32 mouse cellular contexts compared by ENCODE assay signal in genomic region chr4:133905167-133905566, GRCm38 (mm10). TPM values are rescaled to one million over a fixed set of nuclear protein-coding genes. Genes with fewer than 3 reads are reported as not detected.
DNase-seq lines count a peak whose midpoint lies in the region; ATAC-seq lines count a peak whose summit lies in the region.
"Had no signal": no experiment of that assay in that cellular context is flagged by ENCODE, and none has a peak within 500 bp of the region (broad histone marks: within the 10 kb centered on the region; RNA-seq: fewer than 3 reads in every experiment).

No protein-coding gene starts in this region.

- no peak overlapping the region for H3K27ac ChIP-seq in forebrain, embryonic 15.5 days (replicated peaks)
- H3K27ac ChIP-seq: embryonic facial prominence, embryonic 13.5 days; forebrain, embryonic 10.5 days; gastrocnemius, adult 2 months; heart, embryonic 13.5 days; left cerebral cortex, adult 2 months; limb, embryonic 12.5 days; neural tube, embryonic 12.5 days had no signal

- no peak overlapping the region for H3K9ac ChIP-seq in forebrain, embryonic 15.5 days (replicated peaks)
- H3K9ac ChIP-seq: embryonic facial prominence, embryonic 13.5 days; heart, embryonic 13.5 days; limb, embryonic 12.5 days; neural tube, embryonic 12.5 days had no signal

- no peaks in the 10 kb centered on the region for H3K27me3 ChIP-seq in megakaryocyte, embryonic 14.5 days (replicated peaks)
- no peaks in the 10 kb centered on the region for H3K27me3 ChIP-seq in forebrain, embryonic 15.5 days
- H3K27me3 ChIP-seq: embryonic facial prominence, embryonic 13.5 days; heart, embryonic 13.5 days; limb, embryonic 12.5 days; neural tube, embryonic 12.5 days; Patski had no signal

- peaks cover 47% of the 10 kb centered on the region for H3K4me1 ChIP-seq in megakaryocyte, embryonic 14.5 days
- peaks cover 4% of the 10 kb centered on the region for H3K4me1 ChIP-seq in forebrain, embryonic 15.5 days
- H3K4me1 ChIP-seq: limb, embryonic 12.5 days had no signal

- no peaks in the 10 kb centered on the region for H3K36me3 ChIP-seq in megakaryocyte, embryonic 14.5 days (replicated peaks; ENCODE audit: low read length)
- H3K36me3 ChIP-seq in forebrain, embryonic 15.5 days: no peaks in the 10 kb centered on the region
- H3K36me3 ChIP-seq: embryonic facial prominence, embryonic 13.5 days; forebrain, embryonic 10.5 days; heart, embryonic 13.5 days; limb, embryonic 12.5 days; neural tube, embryonic 12.5 days had no signal

- no peak overlapping the region for H3K4me2 ChIP-seq in forebrain, embryonic 15.5 days (replicated peaks)
- H3K4me2 ChIP-seq: embryonic facial prominence, embryonic 13.5 days; heart, embryonic 13.5 days; limb, embryonic 12.5 days; liver, embryonic 11.5 days; midbrain, embryonic 11.5 days; neural tube, embryonic 12.5 days had no signal

- peak; percentile 6 for DNase-seq in cerebellum, adult 9-10 months
- DNase-seq in cerebellum, postnatal 14 days: no peak
- no peak for DNase-seq in layer of hippocampus, adult 8-10 months (ENCODE audit: low spot score in 2 of 2)
- no peak for DNase-seq in kidney, adult 9 months
- DNase-seq: adrenal gland, postnatal 10 days; cerebellum, adult 2 months; cerebellum, postnatal 36 days; embryo, embryonic 11 days; gastrocnemius, adult 2 months; gastrocnemius, postnatal 36 days; heart, postnatal 10 days; kidney, adult 8-10 months; kidney, postnatal 10 days; lung, postnatal 4 days; thymus, postnatal 14 days had no signal

- peak overlapping the region; percentile 59 for H3K4me3 ChIP-seq in megakaryocyte, embryonic 14.5 days (replicated peaks)
- no peak overlapping the region for H3K4me3 ChIP-seq in forebrain, embryonic 15.5 days
- H3K4me3 ChIP-seq: embryonic facial prominence, embryonic 13.5 days; forebrain, embryonic 10.5 days; gastrocnemius, adult 2 months; heart, embryonic 13.5 days; left cerebral cortex, adult 2 months; limb, embryonic 12.5 days; myocyte; neural tube, embryonic 12.5 days had no signal

- no peaks in the 10 kb centered on the region for H3K9me3 ChIP-seq in megakaryocyte, embryonic 14.5 days
- H3K9me3 ChIP-seq in forebrain, embryonic 15.5 days: no peaks in the 10 kb centered on the region
- H3K9me3 ChIP-seq: embryonic facial prominence, embryonic 13.5 days; forebrain, embryonic 10.5 days; heart, embryonic 13.5 days; limb, embryonic 12.5 days; neural tube, embryonic 12.5 days had no signal

- WGBS in forebrain, embryonic 15.5 days: 82% methylated on average over 7 of the region's 7 CpGs

- ATAC-seq in common myeloid progenitor, adult 5-6 weeks (replicated peaks; ENCODE audit: low read depth, poor library complexity, severe bottlenecking): peak; percentile 69
- no peak for ATAC-seq in forebrain, embryonic 15.5 days (replicated peaks)
- ATAC-seq: forebrain, embryonic 16.5 days; hindbrain, embryonic 16.5 days; lung, postnatal 0 days; midbrain, embryonic 16.5 days; Patski had no signal

RNA-seq across cellular contexts. Expression of gene Rps6ka1, which starts 17.6 kb away (rescaled TPM):
- total RNA-seq in common myeloid progenitor, adult 5-6 weeks (2017): 62.2 and 80.0 TPM in 2 replicates
- polyA plus RNA-seq in megakaryocyte, embryonic 14.5 days (2012; ENCODE audit: insufficient read depth, low replicate concordance): 35.6 and 41.3 TPM in 2 replicates
- 10 to 100 TPM; 12.6 to 27.6 (median 19.4) TPM for total RNA-seq in layer of hippocampus, adult 8-10 months (2022)
- polyA plus RNA-seq in forebrain, embryonic 15.5 days (2015; fragmentation: Nextera tagmentation; extraction: Ambion mirVana): 15.6 and 16.5 TPM in 2 replicates
